Mouse (Mus musculus): ENCODE measurements at regions not wholly inside any gene's neighbourhood (a gene's known extent, or its start where the extent isn't known, plus 50 kb on each side); places are given as distances from the start of the nearest gene placed in this dataset.

- WGBS = 91% methylated on average over 7 of the region's 7 CpGs
Measured at GRCm38 (mm10) chr19:56010766-56011165, 269.1 kb downstream of the Tcf7l2 start.

DNA sequence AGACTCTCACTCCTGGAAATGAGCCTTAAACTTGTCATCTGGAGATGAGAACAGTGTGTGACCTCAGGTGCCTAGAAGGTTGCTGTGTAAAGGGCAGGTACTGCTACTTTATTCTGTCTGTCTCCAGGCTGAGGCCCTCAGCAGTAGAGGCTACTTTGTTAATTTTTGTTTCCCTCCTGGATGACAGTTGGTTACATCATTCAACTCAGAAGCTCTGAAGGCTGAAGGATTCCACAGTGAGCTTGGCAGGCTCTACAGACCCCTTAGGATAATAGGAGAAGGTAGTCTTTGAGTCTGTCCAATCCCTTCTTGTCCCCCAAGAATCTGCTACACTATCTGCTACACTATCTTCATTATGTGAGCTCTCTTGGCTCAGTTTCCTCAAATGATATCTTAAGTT is 269.7 kb downstream of the Tcf7l2 start:
- ATAC-seq = no peak
- Histone ChIP-seq H3K4me3 (ENCODE audit: low read length) (no peak overlapping the region), H3K4me1 (ENCODE audit: control insufficient read depth, insufficient read depth, low read length) (peaks cover 1% of the 10 kb centered on the region; the same call in 1 of the 2 replicates), H3K27ac (ENCODE audit: low read length) (no peak overlapping the region), H3K36me3 (ENCODE audit: control insufficient read depth, insufficient read depth, low read length) (no peaks in the 10 kb centered on the region), H3K9me3 (ENCODE audit: control insufficient read depth, low read length) (no peaks in the 10 kb centered on the region), H3K4me2 (ENCODE audit: low read depth, low read length) (no peak overlapping the region), H3K27me3 (replicated peaks; ENCODE audit: control insufficient read depth, insufficient read depth, low read length) (no peaks in the 10 kb centered on the region), H3K9ac (ENCODE audit: low read depth, low read length) (no peak overlapping the region)

More at GRCm38 (mm10) chr19:56010766-56011165, 269.1 kb downstream of the Tcf7l2 start:
- Histone ChIP-seq H3K4me2 (ENCODE audit: low read depth, low read length) (no peak overlapping the region), H3K36me3 (ENCODE audit: control insufficient read depth, insufficient read depth, low read length) (no peaks in the 10 kb centered on the region), H3K27ac (ENCODE audit: low read length) (no peak overlapping the region), H3K4me1 (ENCODE audit: control insufficient read depth, insufficient read depth, low read length) (peaks cover 6% of the 10 kb centered on the region; the same call in 1 of the 2 replicates), H3K9ac (ENCODE audit: low read depth, low read length) (no peak overlapping the region), H3K27me3 (replicated peaks; ENCODE audit: control insufficient read depth, insufficient read depth, low read length) (no peaks in the 10 kb centered on the region), H3K9me3 (ENCODE audit: control insufficient read depth, low read length) (no peaks in the 10 kb centered on the region), H3K4me3 (ENCODE audit: low read length) (no peak overlapping the region)
- ATAC-seq = no peak

GRCm38 (mm10) chr19:56016548-56017346 is 270.2 kb upstream of the Habp2 start:
- whole genome bisulfite sequencing = 84% methylated on average over 4 of the region's 4 CpGs
- Histone ChIP-seq H3K4me2 (ENCODE audit: low read depth, low read length) (no peak overlapping the region), H3K4me1 (ENCODE audit: control insufficient read depth, insufficient read depth, low read length) (no peaks in the 10 kb centered on the region), H3K27ac (ENCODE audit: low read length) (no peak overlapping the region), H3K9ac (ENCODE audit: low read depth, low read length) (no peak overlapping the region), H3K27me3 (replicated peaks; ENCODE audit: control insufficient read depth, insufficient read depth, low read length) (no peaks in the 10 kb centered on the region), H3K9me3 (ENCODE audit: control insufficient read depth, low read length) (no peaks in the 10 kb centered on the region), H3K36me3 (ENCODE audit: control insufficient read depth, insufficient read depth, low read length) (no peaks in the 10 kb centered on the region), H3K4me3 (ENCODE audit: low read length) (no peak overlapping the region)
- no peak for ATAC-seq

DNA sequence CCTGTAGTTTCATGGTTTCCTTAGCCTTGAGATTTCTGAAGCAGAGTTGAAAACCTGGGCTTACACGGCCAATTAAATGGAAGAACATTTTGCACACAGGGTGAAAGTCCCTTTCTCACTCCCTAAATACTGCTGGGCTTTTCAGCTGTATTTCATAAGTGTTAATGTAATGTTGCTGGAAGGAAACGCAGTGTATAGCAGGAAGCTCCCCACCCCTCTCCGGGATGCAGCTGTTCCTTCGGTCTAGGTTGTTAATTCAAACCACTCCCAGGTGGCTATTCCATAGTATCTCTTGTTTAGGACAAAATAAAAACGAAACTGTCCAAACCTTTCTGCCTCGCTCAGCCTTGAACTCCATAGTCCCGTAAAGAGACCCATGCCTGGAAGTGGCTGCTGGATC is 269.4 kb upstream of the Habp2 start:
- Histone ChIP-seq H3K4me2 (ENCODE audit: low read depth, low read length) (no peak overlapping the region), H3K9me3 (ENCODE audit: control insufficient read depth, low read length) (no peaks in the 10 kb centered on the region), H3K27me3 (replicated peaks; ENCODE audit: control insufficient read depth, insufficient read depth, low read length) (no peaks in the 10 kb centered on the region), H3K36me3 (ENCODE audit: control insufficient read depth, insufficient read depth, low read length) (no peaks in the 10 kb centered on the region), H3K4me3 (ENCODE audit: low read length) (no peak overlapping the region), H3K9ac (ENCODE audit: low read depth, low read length) (no peak overlapping the region), H3K4me1 (ENCODE audit: control insufficient read depth, insufficient read depth, low read length) (no peaks in the 10 kb centered on the region), H3K27ac (ENCODE audit: low read length) (no peak overlapping the region)
- 63% methylated on average over 7 of the region's 7 CpGs for WGBS
- ATAC-seq = no peak

GRCm38 (mm10) chr19:56019143-56019542 is 267.8 kb upstream of the Habp2 start:
- Histone ChIP-seq H3K4me2 (ENCODE audit: low read depth, low read length) (no peak overlapping the region), H3K27ac (ENCODE audit: low read length) (no peak overlapping the region), H3K9me3 (ENCODE audit: control insufficient read depth, low read length) (no peaks in the 10 kb centered on the region), H3K27me3 (replicated peaks; ENCODE audit: control insufficient read depth, insufficient read depth, low read length) (no peaks in the 10 kb centered on the region), H3K4me1 (ENCODE audit: control insufficient read depth, insufficient read depth, low read length) (no peaks in the 10 kb centered on the region), H3K36me3 (ENCODE audit: control insufficient read depth, insufficient read depth, low read length) (no peaks in the 10 kb centered on the region), H3K4me3 (ENCODE audit: low read length) (no peak overlapping the region), H3K9ac (ENCODE audit: low read depth, low read length) (no peak overlapping the region)
- WGBS = 50% methylated on average over 7 of the region's 7 CpGs
- ATAC-seq = no peak

DNA sequence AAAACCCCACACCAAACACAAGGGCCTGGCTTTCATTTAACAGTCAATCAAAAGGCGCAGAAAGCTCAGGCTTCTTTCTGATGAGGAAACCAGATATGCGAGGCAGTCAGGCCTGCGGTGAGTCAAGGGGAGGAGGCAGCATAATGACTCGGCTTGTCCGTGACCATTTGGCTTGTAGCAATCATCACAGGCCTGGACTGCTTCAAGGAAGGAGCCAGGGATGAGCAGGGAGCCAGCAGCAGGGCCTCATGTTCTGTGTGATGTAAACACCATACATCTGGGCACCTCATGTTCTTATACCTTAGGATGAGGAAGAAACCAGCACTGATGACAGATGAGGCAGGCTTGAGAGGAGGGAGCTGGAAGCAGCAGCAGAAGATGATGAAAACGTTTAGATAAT is 264.6 kb upstream of the Habp2 start:
- Histone ChIP-seq H3K4me3 (ENCODE audit: low read length) (no peak overlapping the region), H3K4me1 (ENCODE audit: control insufficient read depth, insufficient read depth, low read length) (no peaks in the 10 kb centered on the region), H3K27ac (ENCODE audit: low read length) (no peak overlapping the region), H3K36me3 (ENCODE audit: control insufficient read depth, insufficient read depth, low read length) (no peaks in the 10 kb centered on the region), H3K9me3 (ENCODE audit: control insufficient read depth, low read length) (no peaks in the 10 kb centered on the region), H3K9ac (ENCODE audit: low read depth, low read length) (no peak overlapping the region), H3K27me3 (replicated peaks; ENCODE audit: control insufficient read depth, insufficient read depth, low read length) (no peaks in the 10 kb centered on the region), H3K4me2 (ENCODE audit: low read depth, low read length) (no peak overlapping the region)
- 45% methylated on average over 6 of the region's 6 CpGs for WGBS
- no peak for ATAC-seq

DNA sequence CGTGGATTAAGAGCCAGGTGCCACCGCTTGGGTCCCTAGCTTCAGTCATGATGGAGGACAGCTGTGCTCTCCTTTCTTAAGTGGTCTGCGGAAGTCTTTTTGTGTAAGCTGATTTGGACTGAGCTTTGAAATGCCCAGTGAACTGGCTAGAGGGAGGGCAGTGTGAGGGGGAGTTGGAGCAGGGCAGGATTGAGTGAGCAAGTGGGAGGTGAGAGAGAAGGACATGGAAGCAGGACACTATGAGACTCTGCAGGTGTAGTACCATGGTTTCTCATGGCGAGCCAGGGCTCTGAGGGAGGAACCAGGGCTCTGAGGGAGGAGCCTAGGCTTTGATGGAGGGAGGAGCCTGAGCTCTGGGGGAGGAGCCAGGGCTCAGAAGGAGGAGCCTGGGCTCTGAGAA is 262.3 kb upstream of the Habp2 start:
- Histone ChIP-seq H3K27ac (ENCODE audit: low read length) (no peak overlapping the region), H3K4me2 (ENCODE audit: low read depth, low read length) (no peak overlapping the region), H3K9ac (ENCODE audit: low read depth, low read length) (no peak overlapping the region), H3K9me3 (ENCODE audit: control insufficient read depth, low read length) (no peaks in the 10 kb centered on the region), H3K36me3 (ENCODE audit: control insufficient read depth, insufficient read depth, low read length) (no peaks in the 10 kb centered on the region), H3K27me3 (replicated peaks; ENCODE audit: control insufficient read depth, insufficient read depth, low read length) (no peaks in the 10 kb centered on the region), H3K4me1 (ENCODE audit: control insufficient read depth, insufficient read depth, low read length) (0 out of 2 replicates have a peak, but pooled peaks cover 5% of the 10 kb centered on the region), H3K4me3 (ENCODE audit: low read length) (no peak overlapping the region)
- no peak for ATAC-seq
- WGBS = 75% methylated on average over 4 of the region's 4 CpGs

DNA sequence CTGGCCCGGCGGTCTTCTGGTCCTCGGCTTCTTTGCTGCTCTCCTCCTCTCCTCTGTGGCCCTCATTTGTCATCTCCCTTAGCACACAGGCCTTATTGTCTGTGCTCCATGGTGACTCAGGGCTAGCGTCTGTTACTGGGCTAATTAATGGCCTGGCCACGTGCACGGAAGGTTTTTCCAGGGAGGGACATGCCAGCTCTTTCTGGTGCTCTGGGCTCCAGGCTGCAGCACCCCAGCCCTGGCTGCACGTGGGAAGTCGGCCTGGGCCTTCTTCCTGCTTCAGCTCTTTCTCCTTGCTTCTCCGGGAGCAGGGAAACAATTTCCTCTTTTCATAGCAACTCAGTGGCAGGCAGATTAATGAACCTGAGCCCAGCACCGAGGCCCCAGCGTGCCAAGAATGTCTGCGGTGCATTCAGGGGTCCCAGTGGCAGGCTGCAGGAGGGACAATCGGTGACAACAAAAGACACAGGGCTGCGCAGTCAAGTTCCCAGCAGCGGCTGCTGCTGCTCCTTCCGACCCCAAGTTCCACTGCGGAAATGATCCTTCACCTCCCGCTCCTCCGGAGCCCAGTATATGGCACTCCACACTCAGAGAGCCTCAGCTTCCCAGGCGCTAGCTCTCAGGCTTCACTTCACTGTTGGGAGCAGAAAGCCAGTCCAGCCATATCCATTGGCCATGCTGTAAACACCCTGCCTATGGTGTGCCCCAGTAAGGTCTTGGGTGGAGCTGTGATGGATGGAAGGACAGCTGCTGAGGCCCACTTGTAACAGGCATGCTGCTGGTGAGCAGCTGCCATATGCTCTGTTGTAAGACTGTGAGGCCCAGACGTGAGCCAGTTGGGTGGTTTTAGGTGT is 257.3 kb upstream of the Habp2 start:
- Histone ChIP-seq H3K4me1 (ENCODE audit: control insufficient read depth, insufficient read depth, low read length) (0 out of 2 replicates have a peak, but pooled peaks cover 5% of the 10 kb centered on the region), H3K36me3 (ENCODE audit: control insufficient read depth, insufficient read depth, low read length) (no peaks in the 10 kb centered on the region), H3K9ac (ENCODE audit: low read depth, low read length) (no peak overlapping the region), H3K27me3 (replicated peaks; ENCODE audit: control insufficient read depth, insufficient read depth, low read length) (no peaks in the 10 kb centered on the region), H3K9me3 (ENCODE audit: control insufficient read depth, low read length) (no peaks in the 10 kb centered on the region), H3K4me2 (ENCODE audit: low read depth, low read length) (no peak overlapping the region), H3K27ac (ENCODE audit: low read length) (0 out of 2 replicates have a peak overlapping the region, but pooled peaks have one; percentile 31), H3K4me3 (ENCODE audit: low read length) (no peak overlapping the region)
- WGBS = 28% methylated on average over 21 of the region's 21 CpGs
- ATAC-seq = peak; percentile 60

GRCm38 (mm10) chr19:56030401-56030925 is 256.5 kb upstream of the Habp2 start:
- H3K9me3 ChIP-seq (ENCODE audit: control insufficient read depth, low read length) = no peaks in the 10 kb centered on the region
- H3K9ac ChIP-seq (ENCODE audit: low read depth, low read length) = no peak overlapping the region
- H3K27ac ChIP-seq (ENCODE audit: low read length) = no peak overlapping the region
- H3K4me2 ChIP-seq (ENCODE audit: low read depth, low read length) = no peak overlapping the region
- H3K36me3 ChIP-seq (ENCODE audit: control insufficient read depth, insufficient read depth, low read length) = no peaks in the 10 kb centered on the region
- 0 out of 2 replicates have a peak, but pooled peaks cover 5% of the 10 kb centered on the region for H3K4me1 ChIP-seq (ENCODE audit: control insufficient read depth, insufficient read depth, low read length)
- WGBS = 63% methylated on average over 4 of the region's 4 CpGs
- no peak for ATAC-seq
- H3K4me3 ChIP-seq (ENCODE audit: low read length) = no peak overlapping the region
- H3K27me3 ChIP-seq (replicated peaks; ENCODE audit: control insufficient read depth, insufficient read depth, low read length) = no peaks in the 10 kb centered on the region
